Mouse (Mus musculus): Measurements from ENCODE around the gene Cyp2t4.

GRCm38 (mm10) chr7:27174496-27174895 is 21.0 kb downstream of the Cyp2t4 start:
- TF ChIP-seq CTCF (IDR thresholded peaks at IDR 0.05; ENCODE audit: insufficient read depth, low read depth, low read length), result no peak
- no peak for TF ChIP-seq POLR2A (IDR thresholded peaks at IDR 0.05; ENCODE audit: insufficient read depth, low read depth, low read length)
